Mouse (Mus musculus): ENCODE results near the gene Skor1.

Skor1 gene

GRCm38 (mm10) chr9:63148410-63149371 is at the start of gene Skor1:
Gene Skor1, minus strand, starts transcription at chr9:63148961.
- no peak for DNase-seq (ENCODE audit: low spot score in 2 of 2)

DNA sequence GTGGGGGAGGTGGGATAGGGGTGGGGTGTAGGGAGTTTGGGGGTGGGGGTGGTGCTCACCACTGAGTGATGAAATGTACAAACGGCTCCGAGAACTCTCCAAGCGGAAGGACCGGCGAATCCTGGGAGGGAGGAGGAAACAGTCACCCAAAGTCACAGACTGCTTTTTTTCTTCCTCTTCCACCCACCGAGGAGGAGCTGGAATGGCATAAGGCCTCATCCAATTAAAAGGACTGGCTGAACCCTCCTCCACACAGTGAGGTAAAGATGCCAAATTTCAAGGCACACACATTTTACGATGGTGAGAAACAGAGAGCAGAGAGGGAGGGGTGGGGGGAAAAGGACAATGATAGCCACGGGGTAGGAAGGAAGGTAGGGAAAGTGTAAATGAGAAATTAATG is 48.5 kb upstream of the Skor1 start:
- no peak for DNase-seq (ENCODE audit: low spot score in 2 of 2)

DNA sequence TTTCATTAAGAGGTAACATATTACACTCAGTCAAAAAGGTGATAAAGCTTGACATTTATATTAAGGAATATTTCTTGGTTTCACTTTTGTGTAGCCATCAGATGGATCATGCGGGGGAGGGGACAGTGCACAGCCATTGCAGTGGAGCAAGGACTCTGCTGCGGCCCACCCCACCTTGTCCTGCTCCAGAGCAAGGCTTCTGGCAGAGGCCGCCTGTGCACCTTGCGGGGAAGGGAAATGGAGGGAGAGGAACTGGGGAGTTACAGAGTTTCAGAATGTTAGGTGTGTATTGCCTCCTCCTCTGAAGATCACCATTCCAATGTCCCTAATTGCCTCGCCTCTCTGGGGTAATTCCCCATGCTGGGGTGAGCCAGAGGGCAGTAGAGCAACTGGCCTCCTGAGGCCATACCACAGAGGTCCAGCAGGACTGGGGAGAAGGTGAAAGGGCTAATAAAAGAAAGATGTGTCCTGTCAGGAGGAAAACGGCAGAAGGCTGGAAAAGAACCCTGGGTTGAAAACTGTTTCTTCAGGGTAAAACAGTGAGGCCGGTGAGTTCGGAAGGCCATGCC is 47.4 kb upstream of the Skor1 start:
- no peak for DNase-seq (ENCODE audit: low spot score in 2 of 2)

GRCm38 (mm10) chr9:63195523-63195922 is 46.8 kb upstream of the Skor1 start:
- no peak for DNase-seq (ENCODE audit: low spot score in 2 of 2)

- no peak for DNase-seq (ENCODE audit: low spot score in 2 of 2)
Observed at GRCm38 (mm10) chr9:63194791-63195190, 46.0 kb upstream of the Skor1 start.

- DNase-seq (ENCODE audit: low spot score in 2 of 2): no peak
Observed at GRCm38 (mm10) chr9:63192809-63193208, 44.0 kb upstream of the Skor1 start.

GRCm38 (mm10) chr9:63187310-63187709 is 38.5 kb upstream of the Skor1 start:
- no peak for DNase-seq (ENCODE audit: low spot score in 2 of 2)

DNA sequence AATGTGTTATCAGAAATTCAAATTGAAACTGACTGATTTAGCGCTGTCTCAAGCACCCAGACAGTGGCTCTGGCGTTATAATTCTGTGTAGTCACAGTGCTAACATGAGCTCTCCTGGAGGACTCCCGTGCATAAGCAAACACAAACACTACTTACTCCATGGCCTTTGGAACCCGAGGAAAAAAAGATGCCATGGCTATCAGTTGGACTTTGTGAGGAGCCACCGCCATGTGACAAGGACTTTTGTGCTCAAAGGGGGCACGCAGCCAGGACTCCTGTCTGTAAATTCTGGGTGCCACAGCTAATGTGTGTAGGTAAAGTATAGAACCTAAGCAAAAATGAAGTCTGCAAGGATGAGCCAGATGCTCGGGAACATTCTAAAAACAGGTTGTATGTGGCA is 36.5 kb upstream of the Skor1 start:
- DNase-seq (ENCODE audit: low spot score in 2 of 2): no peak

GRCm38 (mm10) chr9:63183864-63184263 is 35.1 kb upstream of the Skor1 start:
- DNase-seq (ENCODE audit: low spot score in 2 of 2): no peak

- no peak for DNase-seq (ENCODE audit: low spot score in 2 of 2)
Observed at GRCm38 (mm10) chr9:63182306-63182960, 33.7 kb upstream of the Skor1 start.

DNA sequence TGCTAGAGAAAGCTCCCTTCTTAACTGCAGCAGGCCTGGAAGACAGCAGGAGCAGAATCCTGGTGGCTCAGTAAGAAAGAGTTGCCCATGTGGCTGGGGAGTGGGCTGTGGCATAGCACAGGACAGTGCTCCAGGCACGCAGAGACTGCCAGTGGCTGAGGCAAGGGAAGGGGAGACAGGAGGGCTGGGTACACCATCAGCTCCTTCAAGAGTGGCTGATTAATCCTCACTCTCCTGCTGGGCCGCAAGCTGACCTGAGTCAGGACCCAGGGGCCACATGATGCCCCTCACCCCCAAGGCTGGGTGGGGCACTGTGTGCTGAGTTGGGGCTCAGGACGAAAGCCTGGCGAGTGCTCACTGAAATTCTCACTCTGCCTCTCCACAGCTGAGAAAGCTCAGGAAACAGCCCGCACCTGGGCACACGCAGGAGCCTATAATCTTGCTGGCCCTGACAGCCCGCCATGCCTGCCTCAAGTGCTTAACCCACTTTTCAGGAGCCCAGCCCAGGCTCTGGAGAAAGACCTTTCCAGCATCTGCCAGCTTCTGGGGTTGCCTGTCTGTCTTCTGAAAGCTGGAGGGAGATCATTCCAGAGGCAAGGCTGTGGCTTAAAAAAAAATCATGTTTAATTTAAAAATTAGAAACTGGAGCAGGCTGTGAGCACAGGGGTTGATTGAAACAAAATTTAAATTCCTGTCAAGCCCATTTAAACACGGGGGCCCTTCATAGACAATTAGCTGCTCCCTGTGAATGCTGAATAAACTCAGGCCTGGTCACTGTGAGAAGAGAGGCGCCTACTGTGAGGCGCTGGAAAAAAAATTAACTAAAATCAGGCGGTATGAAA is 32.8 kb upstream of the Skor1 start:
- DNase-seq (ENCODE audit: low spot score in 2 of 2): no peak

DNA sequence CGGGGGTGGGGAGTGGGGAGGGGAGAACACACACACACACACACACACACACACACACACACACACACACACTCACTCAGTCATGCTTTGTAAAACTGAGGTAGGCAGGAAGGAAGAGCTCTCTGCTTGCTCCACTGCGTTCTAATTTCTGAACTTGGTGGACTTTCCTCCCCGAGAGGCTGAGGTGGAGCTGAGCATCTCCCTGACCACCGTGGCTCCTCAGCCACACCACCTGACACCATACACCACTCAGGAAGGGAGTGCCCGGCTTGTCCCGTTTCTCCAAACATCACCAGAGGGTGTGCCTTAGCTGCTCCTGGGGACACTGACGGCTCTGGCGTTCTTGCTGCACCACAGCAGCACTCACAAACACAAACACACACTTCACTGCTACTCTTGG is 29.5 kb upstream of the Skor1 start:
- no peak for DNase-seq (ENCODE audit: low spot score in 2 of 2)

DNA sequence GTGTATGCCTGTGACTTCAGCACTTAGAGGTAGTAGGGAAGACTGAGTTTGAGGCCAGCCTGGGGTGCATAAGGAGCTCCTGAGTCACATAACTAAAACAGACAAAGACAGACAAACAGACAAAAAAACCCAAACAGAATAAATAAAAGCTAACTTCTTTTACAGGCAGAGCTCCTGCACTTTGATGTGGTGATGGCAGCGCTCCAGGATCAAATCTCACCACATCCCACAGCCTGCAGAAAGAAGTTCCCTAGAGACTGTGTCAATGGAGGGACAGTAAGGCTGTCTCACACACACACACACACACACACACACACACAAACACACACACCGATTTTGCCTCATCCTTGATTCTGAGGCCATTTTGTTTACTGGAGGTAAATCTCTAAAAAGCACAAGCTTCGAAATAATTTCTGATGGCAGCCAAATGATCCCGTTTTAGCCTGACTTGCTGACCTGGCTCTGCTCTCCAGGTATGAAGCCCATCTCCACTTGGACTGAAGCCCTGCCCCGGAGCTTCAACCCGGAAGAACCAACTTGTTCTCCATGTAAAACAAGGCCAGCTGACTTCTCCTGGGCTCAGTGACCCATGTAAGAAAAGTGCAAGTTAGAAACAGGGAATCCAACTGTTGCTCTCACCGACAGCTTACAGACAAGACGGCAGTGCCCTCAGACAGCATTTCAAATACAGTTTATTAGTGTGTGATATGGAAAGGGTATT is 25.4 kb upstream of the Skor1 start:
- DNase-seq (ENCODE audit: low spot score in 2 of 2): no peak

DNA sequence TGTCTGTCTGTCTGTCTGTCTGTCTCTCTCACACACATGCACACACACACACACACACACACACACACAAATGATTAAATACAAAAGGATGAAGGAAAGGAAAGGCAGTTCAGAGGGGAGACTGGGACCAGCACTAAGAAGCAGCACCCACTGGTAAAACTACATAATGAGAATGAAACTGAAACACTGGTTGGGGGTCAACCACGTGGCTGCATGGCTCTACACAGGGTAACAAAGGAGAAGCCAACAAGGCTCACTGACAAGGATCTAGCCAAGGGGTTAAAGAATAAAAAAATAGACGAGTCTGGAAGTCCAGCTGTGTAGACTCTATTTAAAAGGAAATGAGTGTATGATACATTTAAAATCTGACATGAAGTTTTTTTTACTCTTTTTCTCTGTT is 23.2 kb upstream of the Skor1 start:
- DNase-seq (ENCODE audit: low spot score in 2 of 2): no peak

DNA sequence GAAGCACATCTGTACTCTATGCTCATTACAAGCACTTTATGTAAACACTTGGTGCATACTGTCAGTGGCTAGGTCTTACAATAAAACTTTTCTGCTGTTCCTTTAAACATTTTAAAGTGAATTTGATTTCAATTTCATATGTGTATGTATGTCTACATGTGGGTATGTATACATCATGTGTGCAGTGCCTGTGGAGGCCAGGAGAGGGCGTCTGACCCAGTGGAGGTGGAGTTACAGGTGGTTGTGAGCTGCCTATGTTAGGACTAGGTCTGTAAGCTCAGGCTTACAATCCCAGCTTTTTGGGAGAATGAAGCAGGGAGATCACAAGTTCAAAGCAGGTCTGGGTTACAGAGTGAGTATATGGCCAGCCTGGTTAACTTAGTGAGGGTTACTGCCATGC is 20.4 kb upstream of the Skor1 start:
- DNase-seq (ENCODE audit: low spot score in 2 of 2): no peak

DNA sequence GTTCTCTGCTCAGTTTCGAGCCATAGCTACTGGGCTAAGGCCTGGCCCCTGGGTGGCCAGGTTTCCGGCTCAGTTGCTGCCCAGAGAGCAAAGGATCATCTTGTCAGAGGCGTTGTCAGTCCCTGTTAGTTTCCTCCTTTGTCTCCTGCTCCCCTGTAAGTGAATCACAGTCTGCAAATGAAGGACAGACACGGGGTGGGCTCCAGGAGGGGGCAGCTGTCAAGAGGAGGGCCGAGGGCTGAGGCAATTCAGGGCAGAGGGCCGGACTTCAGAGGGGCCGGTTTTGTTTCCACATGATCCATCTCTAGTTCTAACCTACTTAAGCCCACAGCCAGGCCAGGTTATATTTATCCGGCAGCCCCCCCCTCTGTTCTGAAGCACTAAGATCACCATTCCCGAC is 16.3 kb upstream of the Skor1 start:
- DNase-seq (ENCODE audit: low spot score in 2 of 2): no peak

DNA sequence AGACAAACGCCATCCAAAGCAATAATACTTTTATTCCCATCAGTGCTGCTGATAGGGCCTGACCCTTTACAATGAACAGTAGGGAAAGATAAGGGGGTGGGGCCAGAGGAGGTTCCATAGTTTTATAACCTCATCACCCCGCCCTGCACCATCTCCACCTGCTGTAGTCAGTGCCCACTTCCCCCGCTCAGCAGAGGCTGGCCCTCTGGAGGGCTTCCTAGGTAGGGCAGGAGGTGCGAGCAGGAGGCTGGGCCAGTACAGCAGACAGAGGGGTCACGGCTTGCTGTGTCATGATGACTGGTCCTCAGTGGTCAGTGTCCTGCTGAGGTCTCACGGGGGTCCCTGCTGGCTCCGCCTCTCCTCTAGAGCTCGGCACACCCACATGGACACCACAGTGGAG is 15.0 kb upstream of the Skor1 start:
- no peak for DNase-seq (ENCODE audit: low spot score in 2 of 2)

DNA sequence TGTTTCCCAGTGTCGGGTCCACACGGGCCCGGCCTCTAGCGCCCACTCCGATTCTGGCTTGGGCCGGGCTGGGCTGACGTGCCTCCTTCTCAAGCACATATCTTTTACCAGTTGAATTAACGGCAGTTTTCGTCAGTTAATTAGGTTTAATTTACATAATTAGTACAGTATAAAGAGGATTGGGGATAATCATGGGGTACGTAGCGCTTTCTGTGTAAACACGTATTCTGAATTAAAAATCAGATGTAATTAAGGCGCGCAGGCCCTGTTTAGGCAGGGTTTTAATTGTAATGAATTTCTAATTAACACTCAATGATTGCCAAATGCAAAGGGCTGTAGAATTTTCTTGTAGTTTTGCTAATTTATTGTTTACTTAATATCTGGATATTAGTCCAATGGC is 3.2 kb upstream of the Skor1 start:
- DNase-seq (ENCODE audit: low spot score in 2 of 2): no peak

DNA sequence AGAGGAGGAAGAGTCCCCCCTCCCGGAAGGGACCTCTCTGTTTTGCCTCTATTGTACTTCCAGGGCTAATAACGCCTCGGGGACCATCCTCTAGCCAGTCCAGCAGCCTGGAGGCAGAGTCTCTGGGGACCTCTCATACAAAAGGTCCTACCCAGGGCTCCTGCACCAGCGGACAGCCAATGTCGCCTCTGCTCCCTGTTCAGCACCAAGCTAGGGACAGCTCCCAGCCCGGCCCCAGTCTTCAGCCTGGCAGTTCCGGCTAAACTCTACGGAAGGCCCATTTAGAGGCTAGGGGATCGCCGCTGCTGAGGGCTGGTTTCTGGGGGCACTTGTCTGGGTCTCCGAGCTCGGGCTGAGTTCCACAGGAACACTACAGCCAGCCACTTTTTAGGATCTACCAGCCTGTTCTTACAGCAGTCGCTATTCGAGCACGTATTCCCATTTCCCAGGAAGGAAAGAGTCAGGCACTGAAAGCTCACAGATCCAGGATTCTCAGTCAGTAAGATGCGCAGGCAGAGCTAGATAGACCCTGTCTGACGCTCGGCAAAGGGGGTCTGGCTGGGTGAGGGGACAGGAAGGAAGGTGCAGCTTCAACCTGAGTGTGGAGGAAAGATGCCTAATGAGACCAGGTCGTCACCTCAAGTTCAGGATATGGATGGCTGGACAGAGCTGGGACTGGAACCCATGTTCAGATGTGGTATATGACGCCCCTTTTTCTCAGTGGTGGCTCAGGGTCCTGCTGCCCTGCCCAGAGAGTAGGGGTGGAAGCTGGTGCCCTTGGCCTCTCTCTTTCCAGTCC is 2.5 kb upstream of the Skor1 start:
- DNase-seq (ENCODE audit: low spot score in 2 of 2): no peak

GRCm38 (mm10) chr9:63150086-63150800 is 1.5 kb upstream of the Skor1 start:
- no peak for DNase-seq (ENCODE audit: low spot score in 2 of 2)

Measured in left cerebral cortex, adult 9 months (tissue).